Mouse (Mus musculus) cerebellum, postnatal 4 days (tissue): ENCODE measurements around the gene Tsr1.

Experiments used
- DNase-seq, 2 experiments: peaks; one replicate each; pipeline ENCODE4 v3.0.0; 2022; ENCODE audit warnings: low spot score in 2 of 2, mixed read lengths in 1 of 2

Tsr1 gene

DNA sequence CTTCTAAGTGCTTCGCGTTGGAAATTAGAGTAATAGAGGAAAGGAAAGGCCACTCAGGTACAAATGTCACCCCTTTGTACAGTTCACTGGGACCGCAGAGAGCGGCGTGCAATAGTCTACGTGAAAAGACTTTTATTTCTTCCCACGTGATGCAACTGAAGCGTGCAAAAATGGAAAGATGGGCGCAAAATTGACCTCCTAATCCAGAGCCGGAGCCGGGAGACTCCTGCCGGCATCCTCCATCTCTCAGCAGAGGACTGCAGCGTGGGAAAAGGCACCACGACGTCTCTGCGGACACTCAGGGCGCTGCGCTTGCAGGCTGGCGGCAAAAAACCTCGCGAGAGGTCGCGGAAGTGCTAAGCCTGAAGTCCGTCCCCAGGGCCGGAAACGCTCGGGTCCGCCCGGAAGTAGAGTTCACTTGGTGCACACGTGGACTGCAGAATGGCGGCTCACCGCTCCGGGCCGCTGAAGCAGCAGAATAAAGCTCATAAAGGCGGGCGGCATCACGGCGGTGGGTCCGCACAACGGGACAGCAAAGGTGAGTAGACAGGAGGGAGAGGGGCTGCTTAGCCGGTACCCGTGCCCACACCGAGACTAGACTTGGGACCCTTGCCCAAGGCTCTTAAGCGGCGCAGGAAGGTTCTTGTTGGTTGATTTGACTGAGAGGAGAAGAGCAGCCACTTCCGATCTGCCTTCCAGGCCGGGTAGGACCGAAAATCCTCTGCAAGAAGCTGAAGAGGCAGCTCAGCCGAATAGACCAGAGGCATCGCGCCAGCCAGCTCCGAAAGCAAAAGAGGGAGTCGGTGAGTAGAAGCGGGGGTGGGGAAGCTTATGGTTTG, at the start of gene Tsr1:
TSS of gene Tsr1 (plus strand) at position 394 of the 839 bp plus-strand sequence.
- DNase-seq = peak; percentile 83 to 87

GRCm38 (mm10) chr11:74850998-74851661, 46.7 kb upstream of the Tsr1 start:
- DNase-seq = no peak

DNA sequence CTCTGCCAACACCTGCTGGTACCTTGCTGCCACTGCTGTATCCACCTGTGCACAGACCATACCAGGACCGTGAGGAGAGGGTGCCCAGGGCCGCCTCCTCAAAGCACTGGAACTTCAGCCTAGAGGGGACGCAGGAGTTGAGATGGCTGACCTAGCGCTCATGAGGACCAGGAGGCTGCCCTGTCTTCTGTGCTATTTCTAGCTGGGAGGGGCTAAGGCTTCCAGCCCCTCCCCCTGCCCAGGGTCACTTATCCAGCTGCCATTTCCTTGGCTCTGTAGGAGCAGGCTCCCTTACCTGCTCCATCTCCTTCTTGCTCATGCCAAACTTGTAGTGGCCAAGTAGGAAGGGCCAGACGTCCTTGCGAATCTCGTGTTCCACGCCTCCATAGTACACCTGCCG, 40.1 kb upstream of the Tsr1 start:
- no peak for DNase-seq

- DNase-seq = no peak
Observed at GRCm38 (mm10) chr11:74862129-74862528, 35.7 kb upstream of the Tsr1 start.

DNA sequence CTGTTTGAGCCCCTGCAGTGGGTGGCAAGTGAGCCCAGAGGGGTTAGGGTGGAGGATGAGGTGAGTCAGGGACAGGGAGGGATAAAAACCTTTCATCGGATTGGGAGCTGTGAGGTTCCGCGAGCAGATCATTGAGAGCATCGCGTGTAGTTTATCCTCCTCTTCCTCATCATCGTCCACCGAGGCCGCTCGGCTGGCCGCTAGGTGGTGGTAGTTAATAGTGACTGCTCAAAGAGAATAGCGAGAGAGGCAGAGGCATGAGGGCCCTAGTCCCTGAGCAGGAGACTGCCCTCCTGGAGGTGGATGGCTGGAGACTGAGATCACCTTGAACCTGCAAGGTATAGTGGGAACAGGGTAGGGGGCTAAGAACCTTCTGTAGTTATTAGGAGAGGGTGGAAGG, 34.4 kb upstream of the Tsr1 start:
- DNase-seq = no peak

DNA sequence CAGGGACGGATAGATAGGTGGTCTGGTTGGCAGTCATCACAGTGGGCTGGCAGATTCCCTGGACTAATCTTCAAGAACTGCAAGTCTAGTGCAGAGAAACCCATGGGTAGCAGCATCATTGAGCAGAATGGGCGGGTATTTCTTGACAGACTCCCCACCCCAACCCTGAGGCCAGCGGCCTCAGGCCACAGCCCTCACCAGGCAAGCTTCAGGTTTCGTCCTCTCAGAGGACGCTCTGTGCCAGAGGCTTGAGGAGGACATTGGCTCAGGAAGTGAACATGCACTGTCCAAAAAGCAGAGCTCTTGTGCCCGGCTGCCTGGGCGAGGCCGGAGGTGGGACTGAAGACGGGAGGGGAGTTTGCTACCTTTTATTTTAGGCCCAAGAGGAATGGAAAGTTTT, 33.5 kb upstream of the Tsr1 start:
- no peak for DNase-seq

GRCm38 (mm10) chr11:74865252-74865651, 32.6 kb upstream of the Tsr1 start:
- DNase-seq = no peak

DNA sequence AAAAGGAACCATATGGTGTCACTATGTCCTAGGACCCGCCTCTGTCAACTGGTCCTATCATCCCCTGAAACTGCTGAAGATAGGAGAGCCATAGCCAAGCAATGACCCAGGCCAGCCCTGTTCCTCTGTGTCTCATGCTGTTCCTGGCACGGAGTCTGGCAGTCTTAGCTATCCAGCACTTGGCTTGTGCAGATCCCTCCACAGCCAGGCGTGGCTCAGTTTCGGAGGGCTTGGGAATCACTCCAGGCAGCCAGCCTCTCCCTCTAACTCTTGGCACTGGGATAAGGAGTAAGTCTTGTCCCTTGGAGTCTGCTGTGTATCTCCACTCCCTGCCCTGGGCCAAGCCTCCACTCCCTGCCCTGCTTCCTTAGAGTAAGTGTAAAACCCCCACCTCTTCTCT, 31.2 kb upstream of the Tsr1 start:
- DNase-seq = peak in 1 of 2 experiments; percentile 79

GRCm38 (mm10) chr11:74867181-74867580, 30.7 kb upstream of the Tsr1 start:
- DNase-seq = peak in 1 of 2 experiments; percentile 71

DNA sequence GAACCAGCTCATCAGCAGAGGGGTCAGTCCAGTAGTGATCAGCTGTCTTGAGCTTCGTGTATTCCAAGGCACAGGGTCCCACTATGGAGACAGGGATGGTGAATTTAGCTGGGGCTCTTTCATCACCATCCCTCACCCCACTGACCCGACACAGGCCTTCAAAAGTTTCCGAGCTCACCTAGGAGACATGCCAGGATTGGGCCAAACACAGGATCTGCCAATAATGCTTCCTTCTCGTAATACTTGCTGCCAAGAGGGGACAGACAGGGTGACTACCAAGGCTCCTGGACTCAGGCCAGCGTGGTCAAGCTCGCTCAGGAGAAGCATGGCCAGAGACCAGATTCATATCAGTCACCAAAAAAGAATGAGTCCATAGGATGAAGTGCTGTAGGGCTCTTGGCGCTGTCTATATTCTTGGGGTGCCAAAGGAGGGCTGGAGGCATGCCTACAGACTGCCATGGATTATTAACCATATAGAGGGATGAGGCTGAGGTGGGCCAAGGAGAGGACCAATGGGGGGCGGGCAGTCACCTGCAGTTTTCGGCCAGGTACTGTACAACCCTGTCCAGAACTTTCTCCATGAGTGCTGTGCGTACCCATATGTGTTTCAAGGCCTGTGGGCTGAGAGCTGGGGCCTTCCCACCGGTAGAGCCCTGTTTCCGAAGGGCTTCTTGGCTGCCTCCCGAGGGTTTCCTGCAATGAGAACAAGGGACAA, 29.7 kb upstream of the Tsr1 start:
- no peak for DNase-seq

DNA sequence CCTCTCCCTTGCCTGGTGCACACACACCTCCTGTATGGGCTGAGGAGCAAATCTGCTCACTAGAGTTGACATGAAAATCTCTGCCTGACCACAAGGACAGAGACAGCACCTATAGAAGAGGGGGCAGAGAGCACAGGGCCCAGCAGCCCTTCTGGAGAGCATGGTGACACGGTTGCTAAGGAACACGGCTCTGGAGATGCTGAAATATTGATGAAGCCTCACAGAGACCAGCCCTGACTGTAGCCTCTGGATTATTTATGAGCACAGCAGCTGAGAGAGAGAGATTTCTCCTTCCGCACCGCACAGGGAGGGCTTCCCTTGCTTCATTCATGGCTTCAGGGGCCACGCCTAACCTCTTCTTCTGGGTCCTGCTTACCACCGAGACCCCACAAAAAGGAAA, 28.3 kb upstream of the Tsr1 start:
- no peak for DNase-seq

- DNase-seq = no peak
Observed at GRCm38 (mm10) chr11:74870544-74870943, 27.3 kb upstream of the Tsr1 start.

DNA sequence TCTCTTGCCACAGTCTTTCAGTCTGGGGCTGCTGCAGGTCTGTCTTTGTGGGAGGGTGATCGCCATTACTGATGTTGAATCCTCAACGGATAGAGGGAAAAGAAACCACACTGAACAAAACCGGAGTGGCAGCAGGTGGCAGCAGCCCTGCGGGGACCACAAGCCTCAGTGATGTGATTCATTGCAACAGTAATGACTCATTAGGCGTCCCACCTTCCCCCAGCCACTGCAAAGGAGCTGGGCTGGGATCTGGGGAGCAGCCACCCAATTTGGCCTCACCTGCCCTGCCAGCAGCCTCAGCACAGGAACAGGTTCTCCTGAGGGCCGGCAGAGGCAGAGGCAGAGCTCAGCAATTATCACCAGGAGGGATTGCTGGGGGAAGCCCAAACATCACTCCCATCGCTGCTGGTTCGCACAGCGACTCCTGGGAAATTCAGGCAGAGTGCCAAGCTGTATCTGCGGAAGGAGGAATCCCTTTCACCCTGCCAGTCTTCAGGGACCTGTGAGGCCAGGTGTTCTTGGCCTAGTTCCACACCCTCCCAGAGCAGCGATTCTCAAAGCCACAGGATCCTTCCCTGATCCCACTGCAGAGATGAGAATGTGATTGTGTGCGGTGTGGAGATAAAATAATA, 26.8 kb upstream of the Tsr1 start:
- no peak for DNase-seq

GRCm38 (mm10) chr11:74874630-74875029, 23.2 kb upstream of the Tsr1 start:
- no peak for DNase-seq

- DNase-seq = peak in 1 of 2 experiments; percentile 66
Observed at GRCm38 (mm10) chr11:74876801-74877200, 21.1 kb upstream of the Tsr1 start.

DNA sequence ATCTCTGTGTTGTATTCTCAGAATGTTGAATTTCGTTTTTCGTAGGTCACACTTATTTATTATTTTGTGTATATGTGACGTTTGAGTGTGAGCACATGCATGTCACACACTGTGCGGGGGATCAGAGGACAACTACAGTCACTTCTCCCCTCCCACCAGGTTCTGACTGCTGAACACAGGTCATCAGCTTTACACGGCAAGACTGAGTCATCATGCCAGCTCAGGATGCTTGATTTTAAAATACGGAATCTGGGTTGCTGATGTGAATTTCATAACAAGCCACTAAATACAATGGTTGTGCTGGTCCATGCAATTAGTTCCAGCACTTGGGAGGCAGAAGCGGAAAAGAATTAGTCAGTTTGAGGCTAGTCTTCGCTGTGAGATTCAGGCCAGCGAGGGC, 16.9 kb upstream of the Tsr1 start:
- no peak for DNase-seq

- no peak for DNase-seq
Observed at GRCm38 (mm10) chr11:74881979-74882378, 15.9 kb upstream of the Tsr1 start.

- DNase-seq = peak in 1 of 2 experiments; percentile 71
Observed at GRCm38 (mm10) chr11:74883098-74883497, 14.8 kb upstream of the Tsr1 start.

DNA sequence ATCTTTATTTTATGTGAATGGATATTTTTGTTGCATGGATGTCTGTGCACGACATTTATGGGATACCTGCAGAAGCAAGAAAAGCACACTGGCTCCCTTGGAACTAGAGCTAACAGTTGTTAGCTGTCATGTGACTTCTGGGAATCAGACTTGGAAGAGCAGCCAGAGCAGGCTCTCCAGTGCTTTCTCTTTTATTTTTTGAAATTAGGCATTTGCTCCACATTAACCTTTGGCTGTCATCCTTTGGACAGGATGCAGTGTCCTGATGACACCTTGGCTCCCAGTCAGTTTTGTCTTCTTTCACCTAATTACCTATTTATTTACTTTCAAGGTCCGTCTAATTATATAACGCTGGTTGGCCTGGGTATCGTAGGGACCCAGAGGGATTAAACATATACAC, 3.3 kb upstream of the Tsr1 start:
- no peak for DNase-seq

DNA sequence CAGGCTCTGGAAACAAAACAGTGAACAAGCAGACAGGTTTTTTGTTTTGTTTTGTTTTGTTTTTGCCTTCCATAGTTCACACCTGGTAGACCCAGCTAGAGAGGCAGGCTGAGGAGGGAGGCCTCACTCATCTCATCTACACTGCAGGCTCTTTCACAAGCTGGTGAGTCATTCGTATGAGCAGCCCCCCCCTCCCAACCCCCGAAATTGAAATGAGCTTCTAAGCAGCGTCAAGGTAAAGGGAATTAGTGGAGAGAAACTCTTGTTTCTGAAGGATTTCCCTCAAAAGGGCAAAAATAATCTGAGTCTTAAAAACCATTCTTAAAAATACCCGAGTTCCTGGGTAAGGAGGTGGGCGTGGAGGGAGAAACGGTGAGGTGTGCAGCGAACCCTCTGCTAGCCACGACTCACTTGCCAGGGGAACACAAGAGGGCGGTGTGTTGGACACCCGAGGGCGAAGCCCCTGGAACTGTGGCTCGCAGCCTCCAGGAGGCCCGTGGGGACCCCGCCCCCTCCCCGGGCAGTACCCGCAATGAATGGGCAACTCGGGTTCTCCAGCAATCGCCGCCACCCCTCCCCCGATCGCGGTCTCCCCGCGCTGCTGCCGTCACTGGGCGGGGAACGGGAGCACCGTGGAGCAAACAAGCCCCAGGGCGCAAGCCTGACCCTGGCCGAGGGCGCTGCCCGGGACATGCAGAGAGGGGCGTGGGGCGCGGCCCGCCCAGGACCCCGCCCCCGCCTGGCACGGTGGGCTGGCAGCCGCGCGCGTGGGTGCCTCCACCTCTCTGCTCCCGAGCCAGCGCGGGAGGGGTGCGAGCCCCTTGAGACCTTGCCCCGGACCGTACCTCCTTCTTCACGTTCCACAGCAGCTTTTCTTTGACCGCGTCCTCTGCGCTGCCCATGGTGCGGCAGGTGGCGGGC, 1.6 kb upstream of the Tsr1 start:
- peak; percentile 40 to 54 for DNase-seq
